Mouse (Mus musculus): Measurements from ENCODE around the gene Itga4. TPM values are rescaled to one million over a fixed set of nuclear protein-coding genes. Genes with fewer than 3 reads are reported as not detected.

The Itga4 gene
- polyA plus RNA-seq, 1 experiment: 1.9 TPM

DNA sequence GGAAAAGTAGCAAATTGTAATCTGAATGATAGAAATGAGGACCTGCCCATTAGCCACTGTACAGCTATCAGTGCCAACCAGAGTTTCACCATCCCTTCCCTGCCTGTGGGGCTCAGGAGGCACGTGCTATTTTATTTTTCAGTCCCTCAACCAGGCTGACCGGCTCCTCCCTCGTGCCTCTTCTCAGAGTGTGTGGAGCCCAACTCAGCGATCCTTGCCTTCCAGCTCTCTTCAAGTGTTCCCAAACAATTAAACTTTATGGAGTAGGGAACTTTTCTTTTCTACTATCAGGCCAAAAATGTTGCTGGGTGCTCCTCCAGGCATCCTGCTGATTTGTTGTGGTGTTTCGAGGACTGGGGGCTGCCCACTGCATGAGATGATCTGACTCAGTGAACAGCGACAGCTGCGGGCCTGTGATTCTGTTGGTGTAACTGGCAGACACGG, 1.4 kb upstream of the Itga4 start:
- Histone ChIP-seq H3K36me3 (ENCODE audit: control insufficient read depth, insufficient read depth, low read length) (no peaks in the 10 kb centered on the region), H3K4me3 (ENCODE audit: insufficient read depth, low read depth, low read length) (no peak overlapping the region), H3K27ac (ENCODE audit: insufficient read depth, low read depth, low read length) (no peak overlapping the region), H3K4me1 (ENCODE audit: control insufficient read depth, insufficient read depth, low read length) (no peaks in the 10 kb centered on the region), H3K27me3 (replicated peaks; ENCODE audit: control insufficient read depth, insufficient read depth, low read length) (no peaks in the 10 kb centered on the region)
- WGBS: 29% methylated on average over 8 of the region's 8 CpGs
- no peak for DNase-seq
- TF ChIP-seq CTCF (conservative IDR thresholded peaks at IDR 0.05; ENCODE audit: insufficient read depth, insufficient read length, low read depth, low read length) (no peak), POLR2A (IDR thresholded peaks at IDR 0.05; ENCODE audit: low read depth, low read length) (no peak)

DNA sequence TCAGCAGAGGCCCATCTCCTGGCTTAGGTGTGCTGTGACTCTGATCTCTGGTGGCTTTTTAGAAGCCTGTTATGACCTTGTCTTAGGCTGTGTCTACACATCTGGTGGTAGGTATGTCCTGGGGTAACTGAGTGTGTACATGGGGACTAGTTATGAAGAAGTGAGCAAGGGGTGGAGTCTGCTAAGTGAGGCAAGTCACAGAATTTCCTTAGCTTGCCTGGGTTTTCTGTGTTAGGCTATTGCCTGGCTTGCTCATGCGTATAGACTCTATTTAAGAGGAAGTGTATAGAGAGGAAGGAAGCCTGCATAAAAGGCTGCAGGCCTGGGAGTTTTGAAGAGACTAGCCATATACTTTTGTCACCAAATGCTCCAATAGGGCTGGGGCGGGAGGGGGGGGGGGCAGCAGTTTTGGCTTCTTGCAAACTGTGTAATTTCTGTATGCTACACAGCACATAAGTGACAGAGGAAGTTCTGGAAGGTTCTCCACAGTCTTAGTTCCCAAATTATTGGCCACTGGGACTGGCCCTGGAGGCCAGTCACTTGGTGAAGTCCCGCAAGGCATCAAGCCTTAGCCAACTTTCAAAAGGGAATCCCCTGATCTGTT, 536 bp upstream of the Itga4 start:
- TF ChIP-seq CTCF (conservative IDR thresholded peaks at IDR 0.05; ENCODE audit: insufficient read depth, insufficient read length, low read depth, low read length) (no peak), POLR2A (IDR thresholded peaks at IDR 0.05; ENCODE audit: low read depth, low read length) (no peak)
- H3K27ac ChIP-seq (ENCODE audit: insufficient read depth, low read depth, low read length): no peak overlapping the region
- no peaks in the 10 kb centered on the region for H3K27me3 ChIP-seq (replicated peaks; ENCODE audit: control insufficient read depth, insufficient read depth, low read length)
- DNase-seq: peak; percentile 25
- H3K36me3 ChIP-seq (ENCODE audit: control insufficient read depth, insufficient read depth, low read length): no peaks in the 10 kb centered on the region
- WGBS: 69% methylated on average over 3 of the region's 3 CpGs
- no peak overlapping the region for H3K4me3 ChIP-seq (ENCODE audit: insufficient read depth, low read depth, low read length)
- no peaks in the 10 kb centered on the region for H3K4me1 ChIP-seq (ENCODE audit: control insufficient read depth, insufficient read depth, low read length)

- Histone ChIP-seq H3K27ac (ENCODE audit: insufficient read depth, low read depth, low read length) (no peak overlapping the region), H3K4me3 (ENCODE audit: insufficient read depth, low read depth, low read length) (peak overlapping the region; percentile 24; the same call in 1 of the 2 replicates), H3K27me3 (replicated peaks; ENCODE audit: control insufficient read depth, insufficient read depth, low read length) (no peaks in the 10 kb centered on the region), H3K4me1 (ENCODE audit: control insufficient read depth, insufficient read depth, low read length) (no peaks in the 10 kb centered on the region), H3K36me3 (ENCODE audit: control insufficient read depth, insufficient read depth, low read length) (no peaks in the 10 kb centered on the region)
- WGBS: 22% methylated on average over 7 of the region's 7 CpGs
- DNase-seq: no peak
- TF ChIP-seq CTCF (conservative IDR thresholded peaks at IDR 0.05; ENCODE audit: insufficient read depth, insufficient read length, low read depth, low read length) (no peak), POLR2A (IDR thresholded peaks at IDR 0.05; ENCODE audit: low read depth, low read length) (no peak)
These were observed 744 bp downstream of the Itga4 start for GRCm38 (mm10) chr2:79256001-79256339.

- H3K4me1 ChIP-seq (ENCODE audit: control insufficient read depth, insufficient read depth, low read length): no peaks in the 10 kb centered on the region
- 85% methylated on average over 1 of the region's 1 CpGs for WGBS
- no peak overlapping the region for H3K4me3 ChIP-seq (ENCODE audit: insufficient read depth, low read depth, low read length)
- no peak overlapping the region for H3K27ac ChIP-seq (ENCODE audit: insufficient read depth, low read depth, low read length)
- no peak for TF ChIP-seq POLR2A (IDR thresholded peaks at IDR 0.05; ENCODE audit: low read depth, low read length)
- TF ChIP-seq CTCF (conservative IDR thresholded peaks at IDR 0.05; ENCODE audit: insufficient read depth, insufficient read length, low read depth, low read length): no peak
- DNase-seq: no peak
- no peaks in the 10 kb centered on the region for H3K27me3 ChIP-seq (replicated peaks; ENCODE audit: control insufficient read depth, insufficient read depth, low read length)
- H3K36me3 ChIP-seq (ENCODE audit: control insufficient read depth, insufficient read depth, low read length): no peaks in the 10 kb centered on the region
These were observed 1.1 kb downstream of the Itga4 start for GRCm38 (mm10) chr2:79256376-79256775.

GRCm38 (mm10) chr2:79256880-79257279, 1.7 kb downstream of the Itga4 start:
- no peak overlapping the region for H3K27ac ChIP-seq (ENCODE audit: insufficient read depth, low read depth, low read length)
- 61% methylated on average over 4 of the region's 4 CpGs for WGBS
- H3K36me3 ChIP-seq (ENCODE audit: control insufficient read depth, insufficient read depth, low read length): no peaks in the 10 kb centered on the region
- H3K4me3 ChIP-seq (ENCODE audit: insufficient read depth, low read depth, low read length): no peak overlapping the region
- no peaks in the 10 kb centered on the region for H3K4me1 ChIP-seq (ENCODE audit: control insufficient read depth, insufficient read depth, low read length)
- no peaks in the 10 kb centered on the region for H3K27me3 ChIP-seq (replicated peaks; ENCODE audit: control insufficient read depth, insufficient read depth, low read length)
- no peak for DNase-seq
- no peak for TF ChIP-seq POLR2A (IDR thresholded peaks at IDR 0.05; ENCODE audit: low read depth, low read length)
- TF ChIP-seq CTCF (conservative IDR thresholded peaks at IDR 0.05; ENCODE audit: insufficient read depth, insufficient read length, low read depth, low read length): no peak

DNA sequence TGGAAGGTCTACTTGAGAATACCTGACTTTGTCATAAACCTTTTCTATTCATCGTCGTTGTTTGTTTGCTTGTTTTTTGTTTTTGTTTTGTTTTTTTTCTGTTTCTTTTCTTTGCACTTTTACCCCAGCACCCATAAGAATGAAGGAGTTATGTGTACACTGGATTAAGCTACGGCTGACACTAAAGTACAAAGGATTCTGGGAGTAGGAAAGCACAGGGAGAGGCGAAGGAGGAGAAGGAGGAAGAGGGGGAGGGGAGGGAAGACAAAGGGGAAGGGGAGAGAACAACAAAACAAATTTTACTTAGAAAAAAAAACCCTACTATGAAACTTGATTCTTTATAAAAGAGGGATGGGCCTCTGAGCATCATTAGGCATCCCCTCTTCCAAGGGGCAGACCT, 2.2 kb downstream of the Itga4 start:
- no peak for TF ChIP-seq POLR2A (IDR thresholded peaks at IDR 0.05; ENCODE audit: low read depth, low read length)
- no peak for TF ChIP-seq CTCF (conservative IDR thresholded peaks at IDR 0.05; ENCODE audit: insufficient read depth, insufficient read length, low read depth, low read length)
- DNase-seq: no peak
- Histone ChIP-seq H3K36me3 (ENCODE audit: control insufficient read depth, insufficient read depth, low read length) (no peaks in the 10 kb centered on the region), H3K27me3 (replicated peaks; ENCODE audit: control insufficient read depth, insufficient read depth, low read length) (no peaks in the 10 kb centered on the region), H3K4me1 (ENCODE audit: control insufficient read depth, insufficient read depth, low read length) (no peaks in the 10 kb centered on the region), H3K4me3 (ENCODE audit: insufficient read depth, low read depth, low read length) (no peak overlapping the region), H3K27ac (ENCODE audit: insufficient read depth, low read depth, low read length) (no peak overlapping the region)
- 78% methylated on average over 4 of the region's 4 CpGs for WGBS

DNA sequence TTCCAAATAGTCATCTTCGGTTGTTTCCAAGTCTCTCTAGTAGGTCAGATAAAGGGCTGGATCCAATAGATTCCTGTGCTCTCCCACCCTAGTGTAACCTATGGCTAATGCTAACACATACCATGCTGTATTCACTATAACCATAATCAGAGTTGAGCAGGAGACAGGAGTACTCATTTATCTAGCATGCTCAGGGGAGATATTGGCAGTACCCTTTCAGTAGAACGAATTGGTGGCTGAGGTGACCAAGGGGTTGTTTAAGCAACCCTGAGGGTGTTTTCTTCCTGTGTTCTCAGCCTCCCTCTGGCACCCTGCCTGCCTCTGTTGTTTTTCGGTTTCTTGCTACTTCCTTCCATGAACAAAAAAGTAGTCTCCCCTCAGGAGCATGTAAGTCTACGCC, 4.1 kb downstream of the Itga4 start:
- H3K36me3 ChIP-seq (ENCODE audit: control insufficient read depth, insufficient read depth, low read length): no peaks in the 10 kb centered on the region
- H3K4me1 ChIP-seq (ENCODE audit: control insufficient read depth, insufficient read depth, low read length): no peaks in the 10 kb centered on the region
- no peak overlapping the region for H3K4me3 ChIP-seq (ENCODE audit: insufficient read depth, low read depth, low read length)
- no peaks in the 10 kb centered on the region for H3K27me3 ChIP-seq (replicated peaks; ENCODE audit: control insufficient read depth, insufficient read depth, low read length)
- TF ChIP-seq CTCF (conservative IDR thresholded peaks at IDR 0.05; ENCODE audit: insufficient read depth, insufficient read length, low read depth, low read length) (no peak), POLR2A (IDR thresholded peaks at IDR 0.05; ENCODE audit: low read depth, low read length) (no peak)
- DNase-seq: no peak
- 63% methylated on average over 4 of the region's 4 CpGs for WGBS
- no peak overlapping the region for H3K27ac ChIP-seq (ENCODE audit: insufficient read depth, low read depth, low read length)

Measured in kidney, adult 2 months (tissue).